Mouse (Mus musculus) liver, postnatal 0 days (tissue): ENCODE results near the gene Hao2.

Experiments used
- CTCF ChIP-seq: sonication (generic); IDR thresholded peaks from 2 replicates; pipeline ENCODE4 v1.5.1; 2016; ENCODE audit warnings: antibody characterized with exemption, low read depth
- EP300 ChIP-seq: IDR thresholded peaks from 2 replicates; pipeline ENCODE4 v1.6.1; 2016; ENCODE audit warnings: antibody characterized with exemption, low read depth, mild to moderate bottlenecking

DNA sequence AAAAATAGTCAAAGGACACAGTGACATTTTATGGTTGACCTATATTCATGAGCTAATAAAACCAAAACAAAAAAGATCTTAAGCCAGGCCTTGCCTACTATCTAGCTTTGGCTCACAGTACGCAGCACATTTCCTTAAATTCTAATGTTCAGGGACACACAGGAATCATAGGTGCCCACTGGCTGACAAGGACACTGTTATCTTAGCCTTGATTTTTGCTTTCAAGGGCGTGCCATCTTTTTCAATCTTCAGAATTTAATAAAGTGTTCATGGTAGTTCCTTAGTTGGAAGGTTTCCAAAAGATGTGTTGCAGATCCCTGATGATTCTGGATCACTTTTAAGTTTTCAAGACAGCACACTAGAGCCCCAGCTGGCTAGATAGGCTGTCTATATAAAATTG lies 12.2 kb downstream of the Hao2 start:
- TF ChIP-seq CTCF (no peak), EP300 (no peak)
